Mouse (Mus musculus) brown adipose tissue, adult 24 weeks (tissue): ENCODE results near the gene Uck2. TPM values are rescaled to one million over a fixed set of nuclear protein-coding genes. Genes with fewer than 3 reads are reported as not detected.

Source experiments
- H3K27ac ChIP-seq: fragments of 200-500 bp; replicated peaks from 2 replicates; pipeline ENCODE4 v1.5.1; 2012; ENCODE audit warnings: low read depth, mild to moderate bottlenecking, low read length
- H3K4me1 ChIP-seq: fragments of 200-500 bp; 2 replicates; pipeline ENCODE4 v1.6.1; 2012; ENCODE audit warnings: low read length, mixed read lengths; ENCODE audit not compliant: control insufficient read depth, insufficient read depth, insufficient read length
- H3K4me3 ChIP-seq: fragments of 200-500 bp; 2 replicates; pipeline ENCODE4 v1.5.1; 2012; ENCODE audit warnings: low read depth, mild to moderate bottlenecking, low read length, moderate library complexity; ENCODE audit not compliant: insufficient read depth
- polyA plus RNA-seq: library from polyadenylated mRNA; stranded (reverse); fragments of >200 nt; gene quantifications from 2 replicates; pipeline ENCODE4 v1.2.4, GENCODE M21; 2012; ENCODE audit not compliant: missing spikeins, insufficient read depth, insufficient read length

Uck2 gene
- polyA plus RNA-seq, 1 experiment, result 23.6 TPM

DNA sequence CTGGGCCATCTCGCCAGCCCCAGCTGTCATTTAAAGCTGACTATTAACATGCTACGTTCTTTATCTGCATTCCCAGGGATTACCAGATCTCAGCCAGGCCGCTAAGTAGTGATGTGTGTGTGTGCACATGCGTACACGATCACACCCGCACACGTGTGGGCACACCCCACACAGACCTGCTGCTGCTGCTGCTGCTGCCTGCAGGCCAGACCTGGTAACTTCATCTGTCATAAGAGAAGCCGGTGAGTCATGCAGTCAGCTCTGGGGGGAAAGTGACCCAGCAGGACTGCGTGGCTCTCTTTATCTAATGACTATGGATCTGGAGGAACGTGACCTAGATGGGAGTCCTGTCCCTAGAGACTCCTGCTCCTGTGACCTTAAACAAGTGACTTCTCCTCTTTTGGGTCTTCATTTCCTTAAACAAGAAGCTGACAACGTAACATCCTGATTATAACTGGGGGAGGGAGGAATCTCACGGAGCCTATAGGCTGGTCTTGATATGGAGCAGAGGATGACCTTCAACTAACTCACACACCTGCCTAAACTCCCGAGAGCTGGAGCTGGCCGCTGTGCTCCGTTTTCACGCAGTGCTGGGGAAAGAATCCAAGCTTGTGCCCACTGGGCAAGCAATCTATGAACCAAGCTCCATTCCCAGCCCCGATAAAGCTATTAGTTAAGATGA, 54.0 kb downstream of the Uck2 start:
- H3K27ac ChIP-seq, result no peak overlapping the region

DNA sequence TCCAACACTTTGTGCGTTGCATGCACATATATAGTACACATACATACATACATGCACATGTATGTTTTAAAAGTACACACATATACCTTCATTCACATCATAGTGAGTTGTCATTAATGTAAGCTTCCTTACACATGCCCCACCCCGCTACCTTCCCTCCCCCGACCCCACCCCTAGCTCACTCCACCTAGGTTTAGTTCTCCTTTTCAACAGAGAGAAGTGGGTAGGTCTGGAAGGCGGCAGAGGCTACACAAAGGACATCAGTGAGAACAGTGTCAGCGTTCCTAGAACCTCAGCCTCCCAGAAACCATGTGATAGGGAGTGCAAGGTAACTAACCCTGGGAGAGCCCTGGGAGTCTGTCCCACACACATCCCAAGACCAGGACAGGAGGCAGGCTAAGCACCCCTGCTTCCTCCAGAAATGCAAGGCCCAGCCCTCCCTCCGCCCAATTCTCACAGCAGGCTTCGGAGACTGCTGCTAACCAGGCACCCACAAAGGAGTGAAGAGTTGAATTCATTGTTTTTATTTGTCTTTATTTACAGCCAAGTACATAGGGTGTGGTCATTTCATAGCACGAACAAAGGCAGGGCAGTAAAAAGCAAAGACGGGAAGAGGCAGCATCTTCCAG, 62.6 kb downstream of the Uck2 start:
- Histone ChIP-seq H3K27ac (no peak overlapping the region), H3K4me1 (no peaks in the 10 kb centered on the region), H3K4me3 (no peak overlapping the region)

More for the DNA sequence above, 54.0 kb downstream of the Uck2 start:
- H3K4me1 ChIP-seq, result 0 out of 2 replicates have a peak, but pooled peaks cover 5% of the 10 kb centered on the region
- no peak overlapping the region for H3K4me3 ChIP-seq

GRCm38 (mm10) chr1:167220303-167221174, 64.6 kb downstream of the Uck2 start:
- no peak overlapping the region for H3K27ac ChIP-seq
- no peak overlapping the region for H3K4me3 ChIP-seq
- H3K4me1 ChIP-seq, result no peaks in the 10 kb centered on the region

DNA sequence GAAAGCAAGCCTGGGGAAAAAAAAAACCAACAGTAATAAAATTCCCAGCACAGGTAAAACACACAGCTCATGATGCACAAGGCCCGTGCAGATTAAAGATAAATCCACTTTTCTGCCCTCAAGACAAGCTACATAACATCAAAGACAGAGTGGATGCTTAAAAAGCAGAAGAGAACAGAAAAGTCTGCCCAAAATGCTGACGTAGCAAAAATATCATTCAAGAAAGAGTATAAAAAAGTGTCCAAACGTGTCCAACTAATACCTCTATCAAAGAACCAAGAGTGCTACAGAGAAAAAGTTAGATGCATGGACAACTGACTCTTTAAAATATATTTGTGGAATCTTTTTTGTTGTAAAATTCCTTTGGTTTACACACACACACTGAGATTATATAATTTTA, 69.7 kb downstream of the Uck2 start:
- H3K4me1 ChIP-seq, result no peaks in the 10 kb centered on the region
- H3K4me3 ChIP-seq, result no peak overlapping the region
- H3K27ac ChIP-seq, result no peak overlapping the region

GRCm38 (mm10) chr1:167212710-167213109, 72.4 kb downstream of the Uck2 start:
- H3K27ac ChIP-seq, result no peak overlapping the region

DNA sequence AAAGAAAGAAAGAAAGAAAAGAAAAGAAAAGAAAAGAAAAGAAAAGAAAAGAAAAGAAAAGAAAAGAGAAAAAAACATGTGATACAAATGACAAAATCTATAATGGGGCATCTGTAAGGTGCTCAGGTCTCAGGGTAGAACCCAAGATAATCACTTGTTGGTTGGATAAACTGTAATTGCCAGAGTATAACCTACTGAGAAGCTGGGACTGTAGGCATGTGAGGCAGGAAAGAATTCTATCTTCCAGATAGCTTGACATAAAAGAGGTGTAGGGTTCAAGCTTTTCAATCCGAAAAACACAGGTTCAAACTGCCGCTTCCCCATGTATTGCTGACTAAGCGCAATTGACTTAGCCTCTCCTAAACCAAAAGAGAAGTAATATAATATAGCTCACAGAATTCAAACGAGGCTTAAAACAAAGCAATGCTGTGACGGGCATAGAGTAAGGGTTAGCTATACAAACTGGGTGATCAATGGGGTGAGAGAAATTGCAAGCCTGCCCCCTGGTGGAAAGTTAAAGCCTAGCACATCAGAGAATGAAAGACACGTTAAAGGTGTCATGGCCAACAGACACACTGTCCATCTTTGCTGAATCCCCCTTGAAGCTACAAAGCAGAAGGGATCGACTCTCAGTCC, 73.0 kb downstream of the Uck2 start:
- Histone ChIP-seq H3K4me3 (no peak overlapping the region), H3K4me1 (no peaks in the 10 kb centered on the region), H3K27ac (no peak overlapping the region)

More at GRCm38 (mm10) chr1:167212710-167213109, 72.4 kb downstream of the Uck2 start:
- H3K4me3 ChIP-seq, result no peak overlapping the region
- H3K4me1 ChIP-seq, result no peaks in the 10 kb centered on the region

DNA sequence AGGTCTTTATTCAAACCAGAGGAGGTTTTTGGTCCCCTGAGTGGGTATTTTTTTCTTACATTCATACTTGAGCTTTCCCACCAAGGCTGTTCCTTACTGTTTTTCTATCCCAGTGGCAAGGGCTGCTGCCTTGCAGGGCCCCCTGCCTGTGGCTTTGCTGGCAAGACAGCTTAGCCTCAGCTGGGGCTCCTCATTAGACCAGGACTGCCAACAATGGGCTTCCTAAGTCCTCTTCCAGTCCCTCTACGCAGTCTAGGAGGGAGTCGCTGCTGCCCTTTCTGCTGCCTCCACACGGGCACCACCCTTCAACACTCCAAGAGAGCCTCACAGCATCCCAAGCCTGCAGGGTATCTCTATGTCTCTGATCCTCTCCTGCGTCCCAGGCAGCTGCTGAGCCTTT, 76.3 kb downstream of the Uck2 start:
- Histone ChIP-seq H3K4me3 (no peak overlapping the region), H3K27ac (no peak overlapping the region), H3K4me1 (no peaks in the 10 kb centered on the region)

GRCm38 (mm10) chr1:167205177-167205750, 79.9 kb downstream of the Uck2 start:
- H3K4me3 ChIP-seq, result no peak overlapping the region
- no peaks in the 10 kb centered on the region for H3K4me1 ChIP-seq
- H3K27ac ChIP-seq, result no peak overlapping the region

DNA sequence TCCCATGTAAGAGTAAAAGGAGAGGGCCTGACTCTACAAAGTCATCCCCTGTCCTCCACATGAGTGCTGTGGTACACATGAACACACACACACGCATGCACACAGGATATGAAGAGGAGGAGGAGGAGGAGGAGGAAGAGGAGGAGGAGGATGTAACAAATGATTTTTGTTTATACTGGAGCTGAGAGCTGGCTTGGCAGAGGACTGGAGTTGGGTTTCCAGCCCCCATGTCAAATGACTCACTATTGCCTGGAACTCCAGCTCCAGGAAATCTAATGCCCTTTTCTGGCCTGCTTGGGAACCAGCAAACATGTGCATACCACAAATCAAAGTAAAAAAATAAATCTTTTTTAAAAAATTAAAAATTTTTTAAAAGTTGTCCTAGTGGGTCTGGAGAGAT, 80.7 kb downstream of the Uck2 start:
- H3K4me3 ChIP-seq, result no peak overlapping the region
- H3K4me1 ChIP-seq, result no peaks in the 10 kb centered on the region
- no peak overlapping the region for H3K27ac ChIP-seq

DNA sequence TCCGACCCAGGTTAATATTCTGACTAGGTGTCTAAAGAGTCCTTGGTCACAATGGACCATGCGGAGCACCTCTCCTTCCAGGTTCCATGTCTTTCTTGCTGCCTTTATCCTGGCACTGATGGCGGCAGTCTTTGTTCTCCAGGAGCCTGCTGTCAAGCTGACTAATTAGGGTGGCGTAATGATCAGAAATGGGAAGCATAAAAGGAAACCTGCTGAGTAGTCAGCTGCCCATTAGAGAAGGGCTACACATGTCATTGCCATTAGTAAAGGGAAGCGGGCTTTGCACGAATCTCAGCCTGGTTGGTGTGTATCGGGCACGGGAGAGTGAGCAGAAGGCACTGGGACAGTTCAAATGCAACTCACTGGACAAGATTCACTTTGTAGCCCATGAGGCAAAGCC, 90.4 kb downstream of the Uck2 start:
- Histone ChIP-seq H3K4me1 (no peaks in the 10 kb centered on the region), H3K4me3 (no peak overlapping the region), H3K27ac (no peak overlapping the region)

DNA sequence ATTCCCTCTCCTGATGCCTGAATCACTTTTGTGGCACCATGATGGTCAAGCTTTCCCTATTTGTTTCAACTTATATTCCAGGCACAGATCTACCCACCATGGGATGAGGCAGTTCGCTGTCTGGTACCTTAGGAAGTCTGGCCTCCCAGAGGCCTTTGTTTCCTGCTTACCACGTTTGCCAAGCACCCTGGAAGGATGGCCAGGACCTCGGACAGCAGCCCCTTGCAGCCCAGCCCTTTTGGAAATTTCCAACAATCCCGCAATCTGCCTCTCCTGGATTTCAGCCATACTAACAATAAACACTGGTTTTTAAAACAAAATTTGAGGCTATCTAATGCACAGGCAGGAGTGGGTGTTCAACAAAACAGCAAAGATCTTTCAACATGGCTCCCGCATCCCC, 97.3 kb downstream of the Uck2 start:
- H3K4me1 ChIP-seq, result no peaks in the 10 kb centered on the region
- H3K27ac ChIP-seq, result no peak overlapping the region
- no peak overlapping the region for H3K4me3 ChIP-seq

- Histone ChIP-seq H3K4me3 (no peak overlapping the region), H3K27ac (no peak overlapping the region), H3K4me1 (no peaks in the 10 kb centered on the region)
Measured at GRCm38 (mm10) chr1:167181919-167182616, 103.1 kb downstream of the Uck2 start.
